Mouse (Mus musculus) bone marrow, adult 2 months (tissue): ENCODE measurements around the gene Myod1.

Experiments used
- CTCF ChIP-seq: fragments of 200-500 bp; IDR thresholded peaks from 2 replicates; pipeline ENCODE4 v1.5.1; 2011; ENCODE audit warnings: low read length, control low read depth; ENCODE audit not compliant: control insufficient read depth, insufficient read depth
- POLR2A ChIP-seq: fragments of 200-500 bp; IDR thresholded peaks from 2 replicates; pipeline ENCODE4 v1.6.1; 2011; ENCODE audit warnings: low read depth, mild to moderate bottlenecking, control low read depth, low read length, borderline replicate concordance; ENCODE audit not compliant: control insufficient read depth

DNA sequence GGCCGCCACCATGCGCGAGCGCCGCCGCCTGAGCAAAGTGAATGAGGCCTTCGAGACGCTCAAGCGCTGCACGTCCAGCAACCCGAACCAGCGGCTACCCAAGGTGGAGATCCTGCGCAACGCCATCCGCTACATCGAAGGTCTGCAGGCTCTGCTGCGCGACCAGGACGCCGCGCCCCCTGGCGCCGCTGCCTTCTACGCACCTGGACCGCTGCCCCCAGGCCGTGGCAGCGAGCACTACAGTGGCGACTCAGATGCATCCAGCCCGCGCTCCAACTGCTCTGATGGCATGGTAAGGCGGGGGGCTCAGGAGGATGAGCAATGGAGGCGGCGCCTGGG lies 703 bp downstream of the Myod1 start:
- no peak for TF ChIP-seq CTCF
- TF ChIP-seq POLR2A: no peak
